Mouse (Mus musculus) erythroblast, embryonic 14.5 days (primary cell): ENCODE results near the gene Apba2.

Experiments
- GATA1 ChIP-seq: IDR thresholded peaks from 2 replicates; pipeline ENCODE4 v1.6.1; 2012; ENCODE audit warnings: low read length, inconsistent platforms, mixed read lengths
- TAL1 ChIP-seq: IDR thresholded peaks from 3 replicates; pipeline ENCODE4 v1.6.1; 2012; ENCODE audit warnings: low read length, inconsistent platforms, mixed read lengths

GRCm38 (mm10) chr7:64533374-64533773 lies 31.9 kb downstream of the Apba2 start:
- TF ChIP-seq TAL1 (no peak), GATA1 (no peak)
